Mouse (Mus musculus): Measurements from ENCODE around the gene Vmn1r196. TPM values are rescaled to one million over a fixed set of nuclear protein-coding genes. Genes with fewer than 3 reads are reported as not detected.

The Vmn1r196 gene
- polyA plus RNA-seq, 1 experiment from 2014 or later, result not detected

DNA sequence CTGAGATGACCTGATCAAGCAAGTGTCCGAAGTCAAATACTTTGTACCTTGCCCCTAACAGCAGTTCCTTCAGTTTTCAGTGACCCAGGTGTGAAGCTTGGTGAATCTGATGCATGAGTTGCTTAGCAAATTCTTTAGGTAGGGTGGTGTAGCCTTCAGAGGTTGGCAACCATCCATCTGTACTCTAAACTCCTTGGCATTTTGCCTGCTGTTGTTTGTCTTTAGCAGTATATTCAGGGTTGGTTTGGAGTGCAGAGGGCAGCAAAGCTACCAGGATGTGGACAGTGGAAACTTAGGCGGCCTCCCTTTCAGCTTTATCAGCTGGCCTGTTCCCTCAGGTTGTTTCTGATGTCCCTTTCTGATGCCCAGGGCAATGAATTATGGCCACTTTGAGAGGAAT, 25.6 kb downstream of the Vmn1r196 start:
- H3K27ac ChIP-seq (replicated peaks), result no peak overlapping the region
- ATAC-seq (ENCODE audit: low FRiP score, low TSS enrichment) (peak; percentile 76; the same call in 1 of the 2 replicates), DNase-seq (ENCODE audit: low spot score) (peak; percentile 59)
- 78% methylated on average over 2 of the region's 2 CpGs for WGBS
- H3K4me3 ChIP-seq (ENCODE audit: low read depth, low read length), result no peak overlapping the region
- no peak overlapping the region for H3K4me2 ChIP-seq (replicated peaks; ENCODE audit: low read depth)
- H3K4me1 ChIP-seq (replicated peaks; ENCODE audit: control insufficient read depth, insufficient read depth), result no peaks in the 10 kb centered on the region
- H3K36me3 ChIP-seq (ENCODE audit: control insufficient read depth, insufficient read depth, low read length), result no peaks in the 10 kb centered on the region
- TF ChIP-seq CTCF (IDR thresholded peaks at IDR 0.05; ENCODE audit: low read depth) (no peak), EP300 (optimal IDR thresholded peaks at IDR 0.05) (no peak)
- H3K9ac ChIP-seq (ENCODE audit: low read length), result no peak overlapping the region
- no peaks in the 10 kb centered on the region for H3K27me3 ChIP-seq (ENCODE audit: control insufficient read depth, insufficient read depth, low read length)
- H3K9me3 ChIP-seq (ENCODE audit: control insufficient read depth, low read length), result no peaks in the 10 kb centered on the region

DNA sequence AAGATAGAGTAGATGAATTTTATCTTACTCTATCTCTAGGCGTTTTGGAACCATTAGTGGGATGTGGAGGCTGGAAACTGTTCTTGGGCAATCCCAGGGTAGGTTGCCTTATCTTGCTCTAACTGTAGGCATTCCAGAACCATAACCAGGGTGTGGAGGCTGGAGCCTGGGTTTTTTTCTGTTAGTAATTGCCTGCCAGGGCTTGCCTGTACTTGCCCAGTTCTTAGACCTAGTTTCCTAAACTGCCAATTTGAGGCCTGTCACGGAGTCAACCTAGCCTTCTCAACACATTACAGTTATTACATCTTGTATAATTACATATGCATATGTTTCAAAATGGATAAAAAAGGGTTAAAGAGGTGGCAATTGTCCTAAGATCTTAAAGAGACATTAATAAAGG, 27.6 kb downstream of the Vmn1r196 start:
- Histone ChIP-seq H3K9me3 (ENCODE audit: control insufficient read depth, low read length) (no peaks in the 10 kb centered on the region), H3K4me1 (replicated peaks; ENCODE audit: control insufficient read depth, insufficient read depth) (no peaks in the 10 kb centered on the region), H3K36me3 (ENCODE audit: control insufficient read depth, insufficient read depth, low read length) (no peaks in the 10 kb centered on the region), H3K4me3 (ENCODE audit: low read depth, low read length) (no peak overlapping the region), H3K9ac (ENCODE audit: low read length) (no peak overlapping the region), H3K27ac (replicated peaks) (no peak overlapping the region), H3K27me3 (ENCODE audit: control insufficient read depth, insufficient read depth, low read length) (no peaks in the 10 kb centered on the region), H3K4me2 (replicated peaks; ENCODE audit: low read depth) (no peak overlapping the region)
- TF ChIP-seq EP300 (optimal IDR thresholded peaks at IDR 0.05), result no peak
- no peak for TF ChIP-seq CTCF (IDR thresholded peaks at IDR 0.05; ENCODE audit: low read depth)
- ATAC-seq (ENCODE audit: low FRiP score, low TSS enrichment) (no peak), DNase-seq (ENCODE audit: low spot score) (no peak)
- WGBS, result 76% methylated on average over 2 of the region's 2 CpGs

DNA sequence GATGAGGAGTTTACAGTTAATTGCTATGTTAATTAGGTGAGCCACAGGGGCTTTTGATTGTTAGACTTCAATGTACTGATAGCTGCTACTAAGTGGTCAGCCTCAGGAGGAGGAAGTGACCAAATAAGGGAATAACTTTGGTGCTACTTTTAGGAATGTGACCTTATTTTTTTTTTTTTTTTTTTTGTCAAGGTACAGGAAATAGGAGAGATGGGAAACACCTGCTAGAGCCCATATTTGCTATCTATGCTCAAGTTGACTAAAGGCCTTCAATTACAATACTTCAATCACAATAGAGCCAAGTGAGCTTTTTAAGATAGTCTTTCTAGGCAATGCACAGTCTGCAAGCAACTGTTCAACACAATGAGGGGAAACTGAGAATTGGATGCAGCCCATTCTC, 30.4 kb downstream of the Vmn1r196 start:
- no peaks in the 10 kb centered on the region for H3K36me3 ChIP-seq (ENCODE audit: control insufficient read depth, insufficient read depth, low read length)
- no peak overlapping the region for H3K4me2 ChIP-seq (replicated peaks; ENCODE audit: low read depth)
- no peak overlapping the region for H3K9ac ChIP-seq (ENCODE audit: low read length)
- H3K27ac ChIP-seq (replicated peaks), result no peak overlapping the region
- H3K9me3 ChIP-seq (ENCODE audit: control insufficient read depth, low read length), result no peaks in the 10 kb centered on the region
- H3K27me3 ChIP-seq (ENCODE audit: control insufficient read depth, insufficient read depth, low read length), result no peaks in the 10 kb centered on the region
- H3K4me1 ChIP-seq (replicated peaks; ENCODE audit: control insufficient read depth, insufficient read depth), result no peaks in the 10 kb centered on the region
- no peak overlapping the region for H3K4me3 ChIP-seq (ENCODE audit: low read depth, low read length)
- DNase-seq (ENCODE audit: low spot score) (no peak), ATAC-seq (ENCODE audit: low FRiP score, low TSS enrichment) (no peak)
- TF ChIP-seq CTCF (IDR thresholded peaks at IDR 0.05; ENCODE audit: low read depth) (no peak), EP300 (optimal IDR thresholded peaks at IDR 0.05) (no peak)

DNA sequence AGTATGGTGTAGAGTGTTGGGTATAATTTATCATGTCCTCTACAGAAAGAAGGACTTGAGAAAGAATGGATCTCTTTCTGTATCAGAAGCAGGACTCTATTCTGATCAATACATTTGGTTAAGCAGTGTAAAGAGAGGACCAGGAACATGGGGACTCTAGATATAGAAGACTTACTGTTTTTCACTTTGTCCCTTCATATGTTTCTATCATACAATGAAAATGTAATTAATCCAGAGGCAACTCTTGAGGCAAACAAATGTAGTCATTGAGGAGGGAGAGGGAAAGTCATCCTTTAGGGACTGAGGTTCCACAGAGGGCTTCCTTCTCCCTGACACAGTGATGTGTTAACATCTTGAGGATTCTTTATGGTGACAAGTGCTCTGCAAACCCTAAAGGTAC, 34.6 kb downstream of the Vmn1r196 start, which contains the start of gene Vmn1r197:
TSS of gene Vmn1r197 (plus strand) at position 301 of the 400 bp plus-strand sequence.
- no peak for TF ChIP-seq CTCF (IDR thresholded peaks at IDR 0.05; ENCODE audit: low read depth)
- TF ChIP-seq EP300 (optimal IDR thresholded peaks at IDR 0.05), result no peak
- no peak within 1 kb of the TSS for H3K4me2 ChIP-seq (replicated peaks; ENCODE audit: low read depth)
- no peaks in the 10 kb centered on the region for H3K4me1 ChIP-seq (replicated peaks; ENCODE audit: control insufficient read depth, insufficient read depth)
- DNase-seq (ENCODE audit: low spot score), result no peak
- no peaks in the 10 kb centered on the region for H3K27me3 ChIP-seq (ENCODE audit: control insufficient read depth, insufficient read depth, low read length)
- H3K27ac ChIP-seq (replicated peaks), result no peak within 1 kb of the TSS
- H3K9ac ChIP-seq (ENCODE audit: low read length), result no peak within 1 kb of the TSS
- H3K36me3 ChIP-seq (ENCODE audit: control insufficient read depth, insufficient read depth, low read length), result no peaks in the 10 kb centered on the region
- H3K4me3 ChIP-seq (ENCODE audit: low read depth, low read length), result no peak within 1 kb of the TSS
- ATAC-seq (ENCODE audit: low FRiP score, low TSS enrichment), result no peak
- H3K9me3 ChIP-seq (ENCODE audit: control insufficient read depth, low read length), result no peaks in the 10 kb centered on the region

DNA sequence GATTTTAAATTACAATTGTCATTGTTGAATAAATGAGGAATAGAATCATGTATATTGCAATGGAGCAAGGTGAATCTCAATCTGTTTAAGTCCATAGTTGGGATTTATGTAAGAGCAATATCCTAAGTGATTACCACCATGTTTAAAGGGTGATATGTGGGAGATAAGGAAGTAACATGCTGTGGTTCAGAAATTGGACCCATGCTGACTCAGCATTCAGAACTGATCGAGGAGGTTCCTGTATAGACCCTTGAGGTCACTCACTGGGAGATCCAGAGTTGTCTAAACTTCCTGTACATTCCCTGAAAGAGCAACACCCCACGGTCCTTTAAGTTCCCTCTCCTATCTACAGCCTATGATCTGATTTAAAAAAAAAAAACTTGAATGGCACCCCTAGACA, 43.5 kb downstream of the Vmn1r196 start:
- H3K36me3 ChIP-seq (ENCODE audit: control insufficient read depth, insufficient read depth, low read length), result no peaks in the 10 kb centered on the region
- WGBS, result 79% methylated on average over 2 of the region's 2 CpGs
- no peaks in the 10 kb centered on the region for H3K27me3 ChIP-seq (ENCODE audit: control insufficient read depth, insufficient read depth, low read length)
- H3K4me3 ChIP-seq (ENCODE audit: low read depth, low read length), result no peak overlapping the region
- H3K9ac ChIP-seq (ENCODE audit: low read length), result no peak overlapping the region
- H3K4me1 ChIP-seq (replicated peaks; ENCODE audit: control insufficient read depth, insufficient read depth), result no peaks in the 10 kb centered on the region
- TF ChIP-seq CTCF (IDR thresholded peaks at IDR 0.05; ENCODE audit: low read depth) (no peak), EP300 (optimal IDR thresholded peaks at IDR 0.05) (no peak)
- H3K9me3 ChIP-seq (ENCODE audit: control insufficient read depth, low read length), result no peaks in the 10 kb centered on the region
- H3K4me2 ChIP-seq (replicated peaks; ENCODE audit: low read depth), result no peak overlapping the region
- DNase-seq (ENCODE audit: low spot score), result no peak
- no peak for ATAC-seq (ENCODE audit: low FRiP score, low TSS enrichment)
- H3K27ac ChIP-seq (replicated peaks), result no peak overlapping the region

DNA sequence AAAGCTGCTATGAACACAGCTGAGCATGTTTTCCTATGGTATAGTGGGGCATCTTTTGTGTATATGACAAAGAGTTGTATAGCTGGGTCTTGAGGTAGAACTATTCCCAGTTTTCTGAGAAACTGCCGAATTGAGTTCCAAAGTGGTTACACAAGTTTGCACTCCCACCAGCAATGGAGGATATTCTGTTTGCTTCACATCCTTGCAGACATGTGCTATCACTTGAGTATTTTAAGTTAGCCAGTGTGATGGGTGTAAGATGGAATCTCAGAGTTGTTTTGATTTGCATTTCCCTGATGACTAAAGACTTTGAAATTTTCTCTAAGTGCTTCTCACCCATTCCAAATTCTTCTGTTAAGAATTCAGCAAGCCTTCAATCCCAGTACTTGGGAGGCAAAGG, 45.8 kb downstream of the Vmn1r196 start:
- TF ChIP-seq CTCF (IDR thresholded peaks at IDR 0.05; ENCODE audit: low read depth) (no peak), EP300 (optimal IDR thresholded peaks at IDR 0.05) (no peak)
- no peaks in the 10 kb centered on the region for H3K36me3 ChIP-seq (ENCODE audit: control insufficient read depth, insufficient read depth, low read length)
- no peak overlapping the region for H3K4me2 ChIP-seq (replicated peaks; ENCODE audit: low read depth)
- H3K27ac ChIP-seq (replicated peaks), result no peak overlapping the region
- H3K4me3 ChIP-seq (ENCODE audit: low read depth, low read length), result no peak overlapping the region
- no peaks in the 10 kb centered on the region for H3K9me3 ChIP-seq (ENCODE audit: control insufficient read depth, low read length)
- H3K27me3 ChIP-seq (ENCODE audit: control insufficient read depth, insufficient read depth, low read length), result no peaks in the 10 kb centered on the region
- no peak for DNase-seq (ENCODE audit: low spot score)
- no peaks in the 10 kb centered on the region for H3K4me1 ChIP-seq (replicated peaks; ENCODE audit: control insufficient read depth, insufficient read depth)
- no peak for ATAC-seq (ENCODE audit: low FRiP score, low TSS enrichment)
- H3K9ac ChIP-seq (ENCODE audit: low read length), result no peak overlapping the region
- WGBS, result 73% methylated on average over 1 of the region's 1 CpGs

Other genes with a start within 250 kb of the Vmn1r196 start
- 5.8 and 5.9 TPM in 2 replicates for gene Hist1h4i, start 248.6 kb upstream of the Vmn1r196 start, polyA plus RNA-seq (2015; fragmentation: Nextera tagmentation; extraction: Ambion mirVana)
- 12.1 and 12.6 TPM in 2 replicates for gene Hist1h2ag, start 247.0 kb upstream of the Vmn1r196 start, polyA plus RNA-seq (2015; fragmentation: Nextera tagmentation; extraction: Ambion mirVana)
- gene Hist1h2bj, start 246.7 kb upstream of the Vmn1r196 start, polyA plus RNA-seq (2015; fragmentation: Nextera tagmentation; extraction: Ambion mirVana), result 1.1 and 3.7 TPM in 2 replicates
- 0.04 TPM in 1 of 2 replicates, not detected in the other for gene Vmn1r188, start 205.5 kb upstream of the Vmn1r196 start, polyA plus RNA-seq (2015; fragmentation: Nextera tagmentation; extraction: Ambion mirVana)
- not detected in 2 replicates for gene Vmn1r189, start 184.1 kb upstream of the Vmn1r196 start, polyA plus RNA-seq (2015; fragmentation: Nextera tagmentation; extraction: Ambion mirVana)
- gene Vmn1r191, start 106.0 kb upstream of the Vmn1r196 start, polyA plus RNA-seq (2015; fragmentation: Nextera tagmentation; extraction: Ambion mirVana), result not detected in 2 replicates
- not detected in 2 replicates for gene Vmn1r192, start 98.8 kb upstream of the Vmn1r196 start, polyA plus RNA-seq (2015; fragmentation: Nextera tagmentation; extraction: Ambion mirVana)
- gene Vmn1r193, start 66.8 kb upstream of the Vmn1r196 start, polyA plus RNA-seq (2015; fragmentation: Nextera tagmentation; extraction: Ambion mirVana), result 0.01 TPM in 1 of 2 replicates, not detected in the other
- not detected in 2 replicates for gene Vmn1r194, start 45.7 kb upstream of the Vmn1r196 start, polyA plus RNA-seq (2015; fragmentation: Nextera tagmentation; extraction: Ambion mirVana)
- not detected in 2 replicates for gene Vmn1r195, start 19.4 kb upstream of the Vmn1r196 start, polyA plus RNA-seq (2015; fragmentation: Nextera tagmentation; extraction: Ambion mirVana)
- not detected in 2 replicates for gene Vmn1r197, start 34.7 kb downstream of the Vmn1r196 start, polyA plus RNA-seq (2015; fragmentation: Nextera tagmentation; extraction: Ambion mirVana)
- gene Vmn1r198, start 60.4 kb downstream of the Vmn1r196 start, polyA plus RNA-seq (2015; fragmentation: Nextera tagmentation; extraction: Ambion mirVana), result 0.01 TPM in 1 of 2 replicates, not detected in the other
- gene Vmn1r199, start 89.9 kb downstream of the Vmn1r196 start, polyA plus RNA-seq (2015; fragmentation: Nextera tagmentation; extraction: Ambion mirVana), result not detected in 2 replicates
- 0.01 TPM in 1 of 2 replicates, not detected in the other for gene Vmn1r200, start 100.5 kb downstream of the Vmn1r196 start, polyA plus RNA-seq (2015; fragmentation: Nextera tagmentation; extraction: Ambion mirVana)
- not detected in 2 replicates for gene Vmn1r201, start 182.0 kb downstream of the Vmn1r196 start, polyA plus RNA-seq (2015; fragmentation: Nextera tagmentation; extraction: Ambion mirVana)
- not detected in 2 replicates for gene Vmn1r202, start 215.5 kb downstream of the Vmn1r196 start, polyA plus RNA-seq (2015; fragmentation: Nextera tagmentation; extraction: Ambion mirVana)
- not detected in 2 replicates for gene Vmn1r203, start 228.2 kb downstream of the Vmn1r196 start, polyA plus RNA-seq (2015; fragmentation: Nextera tagmentation; extraction: Ambion mirVana)

Data from stomach, postnatal 0 days (tissue).